Mouse (Mus musculus) embryo, embryonic 11 days (tissue): ENCODE measurements at regions not wholly inside any gene's neighbourhood (a gene's known extent, or its start where the extent isn't known, plus 50 kb on each side); places are given as distances from the start of the nearest gene placed in this dataset.
A peak's percentile ranks its signal among the peaks of the same experiment; 100 is the strongest.

ENCODE experiments used
- DNase-seq: peaks from one replicate; pipeline ENCODE4 v3.0.0-alpha.2; 2015

DNA sequence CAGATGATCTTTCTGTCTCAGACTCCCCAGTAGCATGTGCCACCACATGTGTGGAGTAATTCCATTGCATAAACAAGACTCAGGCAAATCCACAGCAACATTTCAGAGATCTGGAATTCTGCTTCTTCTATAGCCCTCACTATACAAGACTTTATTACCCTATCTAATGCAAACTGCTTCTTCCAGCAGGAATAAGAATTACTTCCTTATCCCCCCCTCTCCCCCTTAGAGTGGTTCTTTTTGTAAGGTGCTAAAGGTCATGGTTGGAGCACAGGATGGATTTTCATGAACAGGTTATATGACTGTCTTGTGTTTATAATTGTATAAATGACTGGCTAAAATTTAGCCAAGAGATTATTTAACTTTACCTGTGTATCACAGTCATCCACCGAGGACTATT, 5037.4 kb downstream of the 9330182O14Rik start:
- no peak for DNase-seq

DNA sequence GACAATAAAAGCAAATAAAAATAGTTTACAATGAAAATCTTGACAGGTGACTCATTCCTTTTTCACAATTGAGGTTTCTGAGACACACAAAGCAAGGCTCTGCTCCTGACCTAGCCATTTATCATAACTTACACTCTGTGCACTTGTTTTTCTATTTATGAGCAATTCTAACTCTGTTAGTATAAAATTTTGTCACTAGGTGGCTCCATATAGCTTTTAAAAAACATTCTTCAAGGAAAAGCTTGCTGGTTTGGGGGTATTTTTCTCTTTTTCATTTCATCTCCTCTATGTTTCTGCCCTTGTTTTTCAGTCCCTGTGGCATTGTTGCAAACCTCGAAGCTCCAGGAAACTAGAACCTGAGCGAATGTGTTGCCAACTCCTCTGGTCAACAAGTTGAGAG, 5044.2 kb downstream of the 9330182O14Rik start:
- peak; percentile 22 for DNase-seq

DNA sequence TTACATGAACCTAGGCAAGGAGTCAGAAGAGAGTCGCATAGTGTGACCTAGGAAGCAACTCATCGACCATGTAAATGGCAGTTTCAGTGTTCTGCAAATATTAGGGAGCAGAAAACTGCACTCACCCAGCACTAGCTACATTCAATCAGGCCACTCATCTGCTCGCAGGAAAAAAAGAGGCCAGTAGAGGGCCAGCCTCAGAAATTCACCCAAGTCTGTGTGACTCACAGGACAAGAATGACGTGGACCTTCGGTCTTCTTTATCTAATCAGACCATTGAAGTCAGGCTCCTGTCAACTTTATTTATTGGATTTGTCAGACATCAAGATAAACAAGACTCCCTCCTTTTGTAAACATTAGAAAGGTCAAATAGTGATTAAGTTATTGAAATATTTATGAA, 5046.0 kb downstream of the 9330182O14Rik start:
- DNase-seq = peak; percentile 23
